Mouse (Mus musculus) liver, embryonic 14.5 days (tissue): ENCODE measurements around the gene Vps52. TPM values are rescaled to one million over a fixed set of nuclear protein-coding genes. Genes with fewer than 3 reads are reported as not detected.
A peak's percentile ranks its signal among the peaks of the same experiment; 100 is the strongest.

Source experiments
- ATAC-seq: fragments of 200-750 bp; cut with Nextera tagmentation; 2 replicates; pipeline ENCODE4 v1.8.0; 2017; ENCODE audit warnings: moderate number of reproducible peaks, mild to moderate bottlenecking, moderate library complexity; ENCODE audit not compliant: insufficient read depth
- DNase-seq, 3 experiments: peaks; one replicate each; pipeline ENCODE4 v3.0.0-alpha.2; 2012 to 2013; ENCODE audit warnings: low read depth in 3 of 3, low spot score in 3 of 3
- H3K27ac ChIP-seq: fragments of 300-500 bp; sonication (generic); 2 replicates; pipeline ENCODE4 v1.5.1; 2014; ENCODE audit warnings: moderate library complexity, mild to moderate bottlenecking, control low read depth, inconsistent platforms
- H3K27me3 ChIP-seq: fragments of 300-500 bp; sonication (generic); 2 replicates; pipeline ENCODE4 v1.6.1; 2014; ENCODE audit warnings: mild to moderate bottlenecking, low read length, moderate library complexity; ENCODE audit not compliant: control insufficient read depth, insufficient read depth
- H3K36me3 ChIP-seq: fragments of 300-500 bp; sonication (generic); replicated peaks from 2 replicates; pipeline ENCODE4 v1.6.1; 2014; ENCODE audit warnings: low read depth; ENCODE audit not compliant: control insufficient read depth, insufficient read depth
- H3K4me1 ChIP-seq, 2 experiments: fragments of 200-500 bp in 1 of 2; fragments of 300-500 bp in 1 of 2; sonication (generic) in 1 of 2; replicated peaks; 2 replicates each; pipeline ENCODE4 v1.6.1; 2012 to 2014; ENCODE audit warnings: antibody characterized with exemption in 1 of 2, inconsistent platforms in 1 of 2, low read length in 1 of 2; ENCODE audit not compliant: control insufficient read depth in 2 of 2, insufficient read depth in 2 of 2
- H3K4me2 ChIP-seq: fragments of 300-500 bp; sonication (generic); 2 replicates; pipeline ENCODE4 v1.6.1; 2014; ENCODE audit warnings: low read depth, mild to moderate bottlenecking, control low read depth, moderate library complexity
- H3K4me3 ChIP-seq, 2 experiments: fragments of 200-500 bp in 1 of 2; fragments of 300-500 bp in 1 of 2; sonication (generic) in 1 of 2; 2 replicates each; pipeline ENCODE4 v1.5.1; 2012 to 2014; ENCODE audit warnings: low read depth in 2 of 2, low read length in 2 of 2, mild to moderate bottlenecking in 2 of 2, control low read depth in 1 of 2, inconsistent platforms in 1 of 2, moderate library complexity in 1 of 2; ENCODE audit not compliant: insufficient read depth in 1 of 2
- H3K9ac ChIP-seq: fragments of 300-500 bp; sonication (generic); replicated peaks from 2 replicates; pipeline ENCODE4 v1.6.1; 2014; ENCODE audit warnings: mild to moderate bottlenecking, control low read depth, moderate library complexity
- H3K9me3 ChIP-seq: fragments of 300-500 bp; sonication (generic); 2 replicates; pipeline ENCODE4 v1.6.1; 2016; ENCODE audit warnings: low read length, mixed read lengths; ENCODE audit not compliant: control insufficient read depth
- CTCF ChIP-seq: IDR thresholded peaks from 2 replicates; pipeline ENCODE4 v1.5.1; 2016; ENCODE audit warnings: antibody characterized with exemption, low read depth, control low read depth
- EP300 ChIP-seq: IDR thresholded peaks from 2 replicates; pipeline ENCODE4 v1.6.1; 2016; ENCODE audit warnings: antibody characterized with exemption, low read depth
- WGBS: fragments of 180-500 bp; shearing (Covaris S2); extraction: QIAGEN DNeasy Blood & Tissue Kit; methylation state at CpG from one replicate; pipeline ENCODE4 v1.1.7; 2014; ENCODE audit not compliant: insufficient replicate concordance; 5-methylcytosine and 5-hydroxymethylcytosine counted together
- polyA plus RNA-seq, 2 experiments: library from polyadenylated mRNA; depleted of rRNA in 1 of 2; stranded (reverse) in 1 of 2; unstranded in 1 of 2; fragments of >200 nt; fragmentation: Nextera tagmentation in 1 of 2; extraction: Ambion mirVana in 1 of 2; gene quantifications; 2 replicates each; pipeline versions ENCODE4 v1.2.1 to v1.2.3; 2012 to 2014

Gene Vps52
- polyA plus RNA-seq, 2 experiments = 15.2 to 17.4 TPM

- TF ChIP-seq EP300 (no peak), CTCF (no peak)
These were observed 17.1 kb downstream of the Vps52 start for GRCm38 (mm10) chr17:33972691-33973090.

DNA sequence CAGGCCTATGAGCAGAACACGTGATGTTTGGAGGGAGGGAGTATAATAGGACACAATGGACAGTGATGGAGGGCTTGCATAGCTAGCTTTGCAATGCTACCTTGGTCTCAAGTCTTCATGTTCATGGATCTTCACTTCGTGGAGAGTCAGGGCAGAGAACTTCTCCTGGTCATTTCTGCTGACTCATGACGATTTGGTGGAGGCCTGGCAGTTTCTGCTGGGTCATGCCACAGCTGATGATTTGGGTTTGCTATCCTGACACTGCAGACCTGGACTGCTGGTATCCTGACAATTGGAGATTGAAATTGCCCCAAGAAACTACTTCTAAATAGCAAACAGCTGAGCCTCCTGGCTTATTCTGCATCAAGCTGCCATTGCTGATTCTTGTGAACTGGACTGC is 18.0 kb downstream of the Vps52 start:
- Histone ChIP-seq H3K4me2 (no peak overlapping the region), H3K9me3 (no peaks in the 10 kb centered on the region), H3K4me3 (no peak overlapping the region), H3K9ac (no peak overlapping the region), H3K27me3 (peaks cover 10% of the 10 kb centered on the region; the same call in 1 of the 2 replicates), H3K4me1 (no peaks in the 10 kb centered on the region; a peak in 2 of 4 replicates), H3K36me3 (no peaks in the 10 kb centered on the region), H3K27ac (no peak overlapping the region)
- DNase-seq (no peak), ATAC-seq (no peak)
- TF ChIP-seq CTCF = no peak
- 0 out of 2 replicates have a peak, but pooled peaks have one; percentile 35 for TF ChIP-seq EP300
- WGBS = 44% methylated on average over 3 of the region's 3 CpGs

More at GRCm38 (mm10) chr17:33972691-33973090, 17.1 kb downstream of the Vps52 start:
- H3K4me2 ChIP-seq = no peak overlapping the region
- H3K9ac ChIP-seq = no peak overlapping the region
- H3K4me1 ChIP-seq = no peaks in the 10 kb centered on the region; a peak in 2 of 4 replicates
- H3K9me3 ChIP-seq = no peaks in the 10 kb centered on the region
- no peak overlapping the region for H3K27ac ChIP-seq
- peaks cover 2% of the 10 kb centered on the region; the same call in 1 of the 2 replicates for H3K27me3 ChIP-seq
- DNase-seq = no peak
- WGBS = 6% methylated on average over 1 of the region's 1 CpGs
- H3K4me3 ChIP-seq = no peak overlapping the region
- H3K36me3 ChIP-seq = no peaks in the 10 kb centered on the region
- no peak for ATAC-seq

- no peak overlapping the region for H3K27ac ChIP-seq
- H3K4me1 ChIP-seq = peaks cover 0 to 21% of the 10 kb centered on the region in 2 experiments; a peak in 2 of 4 replicates
- peaks cover 15% of the 10 kb centered on the region; the same call in 1 of the 2 replicates for H3K27me3 ChIP-seq
- WGBS = 3% methylated on average over 57 of the region's 57 CpGs
- no peak overlapping the region for H3K9ac ChIP-seq
- TF ChIP-seq CTCF (no peak), EP300 (no peak)
- peak overlapping the region; percentile 20 to 48 for H3K4me3 ChIP-seq
- no peaks in the 10 kb centered on the region for H3K9me3 ChIP-seq
- H3K36me3 ChIP-seq = no peaks in the 10 kb centered on the region
- no peak for DNase-seq
- H3K4me2 ChIP-seq = peak overlapping the region; percentile 65
- no peak for ATAC-seq
These were observed 22.4 kb downstream of the Vps52 start for GRCm38 (mm10) chr17:33977861-33978557.

GRCm38 (mm10) chr17:33978631-33979031 is 23.0 kb downstream of the Vps52 start:
- TF ChIP-seq EP300 = no peak
- TF ChIP-seq CTCF = no peak
- no peaks in the 10 kb centered on the region for H3K36me3 ChIP-seq
- peaks cover 15% of the 10 kb centered on the region; the same call in 1 of the 2 replicates for H3K27me3 ChIP-seq
- DNase-seq (peak; percentile 58 to 73 (median 59)), ATAC-seq (peak; percentile 76)
- no peak overlapping the region for H3K27ac ChIP-seq
- H3K4me3 ChIP-seq = peak overlapping the region; percentile 20 to 48
- H3K9ac ChIP-seq = no peak overlapping the region
- no peaks in the 10 kb centered on the region for H3K9me3 ChIP-seq
- peak overlapping the region; percentile 65 for H3K4me2 ChIP-seq
- under 1% methylated on average over 17 of the region's 17 CpGs for WGBS
- peaks cover 0 to 21% of the 10 kb centered on the region in 2 experiments; a peak in 2 of 4 replicates for H3K4me1 ChIP-seq

- WGBS = 53% methylated on average over 6 of the region's 6 CpGs
- H3K4me1 ChIP-seq = peaks cover 0 to 21% of the 10 kb centered on the region in 2 experiments; a peak in 2 of 4 replicates
- H3K4me2 ChIP-seq = no peak overlapping the region; the same call in 1 of the 2 replicates
- no peak overlapping the region for H3K9ac ChIP-seq
- no peaks in the 10 kb centered on the region for H3K9me3 ChIP-seq
- no peak for DNase-seq
- H3K4me3 ChIP-seq = no peak overlapping the region
- no peak for TF ChIP-seq CTCF
- no peak for TF ChIP-seq EP300
- H3K27ac ChIP-seq = no peak overlapping the region
- ATAC-seq = no peak
- peaks cover 15% of the 10 kb centered on the region; the same call in 1 of the 2 replicates for H3K27me3 ChIP-seq
- no peaks in the 10 kb centered on the region for H3K36me3 ChIP-seq
These were observed 24.0 kb downstream of the Vps52 start for GRCm38 (mm10) chr17:33979512-33980050.
